Mouse (Mus musculus) erythroblast, embryonic 14.5 days (primary cell): Measurements from ENCODE around the gene Dmc1. TPM values are rescaled to one million over a fixed set of nuclear protein-coding genes. Genes with fewer than 3 reads are reported as not detected.

ENCODE experiments used
- H3K27me3 ChIP-seq: 2 replicates; pipeline ENCODE4 v1.6.1; 2012; ENCODE audit warnings: inconsistent platforms; ENCODE audit not compliant: control insufficient read depth
- H3K36me3 ChIP-seq: 2 replicates; pipeline ENCODE4 v1.6.1; 2012; ENCODE audit warnings: mild to moderate bottlenecking, inconsistent platforms; ENCODE audit not compliant: control insufficient read depth
- H3K4me1 ChIP-seq: 2 replicates; pipeline ENCODE4 v1.6.1; 2012; ENCODE audit warnings: inconsistent platforms; ENCODE audit not compliant: control insufficient read depth
- H3K4me3 ChIP-seq: replicated peaks from 2 replicates; pipeline ENCODE3; 2012; ENCODE audit warnings: moderate library complexity, mild to moderate bottlenecking, inconsistent platforms
- H3K9me3 ChIP-seq: 2 replicates; pipeline ENCODE4 v1.6.1; 2012; ENCODE audit warnings: low read length, inconsistent platforms, mixed read lengths; ENCODE audit not compliant: control insufficient read depth
- GATA1 ChIP-seq: IDR thresholded peaks from 2 replicates; pipeline ENCODE4 v1.6.1; 2012; ENCODE audit warnings: low read length, inconsistent platforms, mixed read lengths
- TAL1 ChIP-seq: IDR thresholded peaks from 3 replicates; pipeline ENCODE4 v1.6.1; 2012; ENCODE audit warnings: low read length, inconsistent platforms, mixed read lengths
- polyA plus RNA-seq: library from polyadenylated mRNA; stranded (reverse); fragments of >175 nt; gene quantifications from 2 replicates; pipeline ENCODE4 v1.2.3, GENCODE M21; 2012

Dmc1 gene
- polyA plus RNA-seq, 1 experiment = not detected

- no peaks in the 10 kb centered on the region; the same call in 1 of the 2 replicates for H3K4me1 ChIP-seq
- peaks cover 54% of the 10 kb centered on the region for H3K36me3 ChIP-seq
- H3K9me3 ChIP-seq = peaks cover 2% of the 10 kb centered on the region; the same call in 1 of the 2 replicates
- no peak for TF ChIP-seq TAL1
- no peak for TF ChIP-seq GATA1
- no peaks in the 10 kb centered on the region for H3K27me3 ChIP-seq
- no peak overlapping the region for H3K4me3 ChIP-seq
These were observed 78.7 kb downstream of the Dmc1 start for GRCm38 (mm10) chr15:79525979-79526768.

- Histone ChIP-seq H3K9me3 (peaks cover 2% of the 10 kb centered on the region; the same call in 1 of the 2 replicates), H3K36me3 (peaks cover 48% of the 10 kb centered on the region), H3K27me3 (no peaks in the 10 kb centered on the region), H3K4me3 (no peak overlapping the region), H3K4me1 (no peaks in the 10 kb centered on the region; the same call in 1 of the 2 replicates)
- TF ChIP-seq TAL1 (no peak), GATA1 (no peak)
These were observed 79.3 kb downstream of the Dmc1 start for GRCm38 (mm10) chr15:79525564-79525963.

GRCm38 (mm10) chr15:79519400-79520220, 85.3 kb downstream of the Dmc1 start:
- Histone ChIP-seq H3K27me3 (peaks cover 42% of the 10 kb centered on the region), H3K4me3 (peak overlapping the region; percentile 28)
- TF ChIP-seq TAL1 (no peak), GATA1 (no peak)

GRCm38 (mm10) chr15:79518571-79518970, 86.3 kb downstream of the Dmc1 start:
- TF ChIP-seq TAL1 (no peak), GATA1 (no peak)
- H3K27me3 ChIP-seq = peaks cover 53% of the 10 kb centered on the region
- H3K9me3 ChIP-seq = peaks cover 18% of the 10 kb centered on the region; the same call in 1 of the 2 replicates
- no peak overlapping the region for H3K4me3 ChIP-seq
- no peaks in the 10 kb centered on the region for H3K36me3 ChIP-seq
- peaks cover 21% of the 10 kb centered on the region for H3K4me1 ChIP-seq

More at GRCm38 (mm10) chr15:79519400-79520220, 85.3 kb downstream of the Dmc1 start:
- Histone ChIP-seq H3K36me3 (no peaks in the 10 kb centered on the region), H3K4me1 (peaks cover 21% of the 10 kb centered on the region), H3K9me3 (peaks cover 13% of the 10 kb centered on the region; the same call in 1 of the 2 replicates)

- peaks cover 61% of the 10 kb centered on the region for H3K27me3 ChIP-seq
- H3K36me3 ChIP-seq = no peaks in the 10 kb centered on the region
- H3K4me1 ChIP-seq = peaks cover 21% of the 10 kb centered on the region
- peaks cover 16% of the 10 kb centered on the region; the same call in 1 of the 2 replicates for H3K9me3 ChIP-seq
- TF ChIP-seq GATA1 (no peak), TAL1 (no peak)
- no peak overlapping the region for H3K4me3 ChIP-seq
These were observed 87.2 kb downstream of the Dmc1 start for GRCm38 (mm10) chr15:79517710-79518109.

- Histone ChIP-seq H3K27me3 (peaks cover 74% of the 10 kb centered on the region), H3K4me3 (peak within 1 kb of the TSS; percentile 41), H3K36me3 (no peaks in the 10 kb centered on the region), H3K4me1 (peaks cover 21% of the 10 kb centered on the region), H3K9me3 (peaks cover 16% of the 10 kb centered on the region; the same call in 1 of the 2 replicates)
- no peak for TF ChIP-seq GATA1
- TF ChIP-seq TAL1 = no peak
These were observed 88.5 kb downstream of the Dmc1 start, which contains the start of gene Kdelr3 for GRCm38 (mm10) chr15:79516171-79517096. Gene Kdelr3 (plus strand): TSS chr15:79516411.

GRCm38 (mm10) chr15:79513940-79514339, 91.0 kb downstream of the Dmc1 start:
- TF ChIP-seq GATA1 = no peak
- TF ChIP-seq TAL1 = no peak
- H3K27me3 ChIP-seq = peaks cover 93% of the 10 kb centered on the region
- H3K4me3 ChIP-seq = no peak overlapping the region
- peaks cover 12% of the 10 kb centered on the region; the same call in 1 of the 2 replicates for H3K9me3 ChIP-seq
- peaks cover 10% of the 10 kb centered on the region for H3K4me1 ChIP-seq
- H3K36me3 ChIP-seq = no peaks in the 10 kb centered on the region
